Mouse (Mus musculus) frontal cortex, adult (tissue): ENCODE results near the gene Serpini1.
"Not testable (repeated sequence)": the region's sequence is repeated elsewhere in the genome, so short reads cannot be mapped to it uniquely, and the experiment has no call there.

Experiments used
- ATAC-seq: cut with Nextera tagmentation; 2 replicates; pipeline ENCODE4 v1.9.2; 2017; ENCODE audit warnings: mild to moderate bottlenecking, moderate library complexity, mixed read lengths; ENCODE audit not compliant: low TSS enrichment

Gene Serpini1

GRCm38 (mm10) chr3:75635648-75636047 is 78.3 kb downstream of the Serpini1 start:
- no peak for ATAC-seq

GRCm38 (mm10) chr3:75639546-75639945 is 82.2 kb downstream of the Serpini1 start:
- no peak for ATAC-seq

- ATAC-seq, result no peak
These were observed 90.2 kb downstream of the Serpini1 start for GRCm38 (mm10) chr3:75647542-75647941.

GRCm38 (mm10) chr3:75648226-75648625 is 90.9 kb downstream of the Serpini1 start:
- ATAC-seq, result no peak

- not testable (repeated sequence) for ATAC-seq
These were observed 93.2 kb downstream of the Serpini1 start for GRCm38 (mm10) chr3:75650416-75651154.

DNA sequence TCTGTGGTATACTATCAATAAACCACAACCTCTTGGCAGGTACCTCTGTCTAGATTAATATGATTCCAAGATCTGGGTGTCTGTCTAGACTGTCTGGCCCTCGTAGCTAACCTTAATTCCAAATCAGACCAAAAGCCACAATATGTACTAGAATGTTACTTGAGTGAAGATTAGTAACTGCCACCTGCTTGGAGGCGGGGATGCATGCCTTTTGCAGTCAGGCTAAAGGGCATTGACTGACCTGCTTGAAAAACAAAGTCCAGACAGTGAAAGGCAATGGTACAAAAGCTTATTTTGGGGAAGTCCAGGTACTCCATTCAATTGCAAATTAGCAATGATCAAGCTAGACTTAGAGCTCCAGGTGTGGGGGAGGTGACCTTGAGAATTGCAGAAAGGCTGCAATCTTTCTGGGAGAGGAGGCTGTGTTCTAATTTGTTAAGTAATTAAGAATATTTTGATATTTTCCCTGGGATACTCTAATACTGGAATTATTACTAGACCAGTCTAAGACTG is 94.3 kb downstream of the Serpini1 start:
- no peak for ATAC-seq

- not testable (repeated sequence) for ATAC-seq
These were observed 96.6 kb downstream of the Serpini1 start for GRCm38 (mm10) chr3:75653901-75654300.

DNA sequence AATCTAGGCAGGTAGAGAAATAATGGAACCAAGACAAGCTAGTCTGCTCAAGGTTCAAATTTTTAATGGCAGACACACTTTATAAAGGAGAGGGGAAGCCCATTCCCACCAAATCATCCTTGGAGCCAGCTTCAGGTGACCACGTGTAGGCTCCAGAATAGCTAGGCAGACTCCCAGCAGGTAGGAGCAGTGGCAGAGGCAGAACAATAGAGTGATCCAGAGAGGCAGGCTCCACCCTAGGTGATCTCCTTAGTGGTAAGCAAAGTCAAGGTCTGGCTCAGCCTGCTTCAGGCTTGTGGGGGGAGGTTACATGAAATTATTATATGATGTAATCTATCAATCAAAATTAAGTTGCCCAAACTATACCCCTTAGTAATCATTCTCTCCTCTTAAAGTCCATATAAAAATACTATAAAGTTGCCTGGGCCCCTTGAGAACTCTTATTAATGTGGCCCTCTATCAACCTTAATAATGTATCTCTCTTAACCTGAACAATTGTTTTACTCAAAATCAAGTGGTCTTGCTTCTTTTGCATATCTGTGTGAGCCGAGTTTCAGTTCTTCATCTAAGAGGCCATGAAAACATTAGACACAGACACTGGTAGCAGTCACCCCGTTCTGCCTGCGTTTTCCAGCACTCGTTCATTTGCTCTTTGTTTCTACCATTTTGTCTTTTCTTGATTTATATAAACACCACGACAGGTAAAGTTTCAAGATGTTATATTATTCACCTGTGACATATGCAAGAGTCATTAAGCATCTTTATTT is 98.4 kb downstream of the Serpini1 start:
- ATAC-seq, result no peak

GRCm38 (mm10) chr3:75666962-75667361 is 109.6 kb downstream of the Serpini1 start:
- ATAC-seq, result no peak

DNA sequence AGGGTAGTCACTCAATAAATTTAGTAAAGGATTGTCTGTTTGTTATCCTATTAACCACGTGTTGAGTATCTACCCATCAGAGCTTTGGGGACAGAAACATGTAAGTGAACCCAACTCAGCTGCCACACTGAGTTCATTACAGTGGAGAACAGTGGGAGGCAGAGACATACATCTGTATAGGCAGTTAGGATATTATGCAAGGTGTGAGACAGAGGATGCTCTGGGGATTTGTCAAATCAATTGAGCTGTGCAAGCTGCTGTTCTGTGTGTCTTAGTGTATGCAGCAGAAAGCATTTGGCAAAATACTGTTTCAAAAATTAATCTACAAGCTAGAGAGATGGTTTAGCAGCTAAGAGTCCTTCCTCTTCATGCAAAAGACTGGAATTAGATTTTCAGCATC is 113.1 kb downstream of the Serpini1 start:
- ATAC-seq, result peak; percentile 85

GRCm38 (mm10) chr3:75682881-75683280 is 125.5 kb downstream of the Serpini1 start:
- ATAC-seq, result no peak

DNA sequence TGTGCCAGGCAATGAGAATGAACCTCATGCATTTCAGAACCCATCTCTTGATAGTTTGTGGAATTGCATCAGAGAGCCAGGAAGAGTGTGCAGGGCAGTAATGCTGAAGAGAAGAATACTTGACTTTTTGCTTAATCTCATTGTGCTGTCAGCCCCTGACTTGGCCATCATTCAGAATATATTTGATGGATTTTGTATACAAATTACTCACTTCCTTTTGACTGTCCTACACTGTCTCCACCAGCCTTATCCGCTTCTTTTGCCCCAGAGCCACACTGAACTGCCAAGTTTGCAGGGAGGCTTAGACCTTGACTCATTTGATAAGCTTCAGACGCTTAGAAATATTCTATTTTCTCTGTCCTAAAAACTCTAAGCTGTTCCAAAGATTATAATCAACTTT is 129.4 kb downstream of the Serpini1 start:
- no peak for ATAC-seq

GRCm38 (mm10) chr3:75687187-75687825 is 130.0 kb downstream of the Serpini1 start:
- peak; percentile 89 for ATAC-seq

DNA sequence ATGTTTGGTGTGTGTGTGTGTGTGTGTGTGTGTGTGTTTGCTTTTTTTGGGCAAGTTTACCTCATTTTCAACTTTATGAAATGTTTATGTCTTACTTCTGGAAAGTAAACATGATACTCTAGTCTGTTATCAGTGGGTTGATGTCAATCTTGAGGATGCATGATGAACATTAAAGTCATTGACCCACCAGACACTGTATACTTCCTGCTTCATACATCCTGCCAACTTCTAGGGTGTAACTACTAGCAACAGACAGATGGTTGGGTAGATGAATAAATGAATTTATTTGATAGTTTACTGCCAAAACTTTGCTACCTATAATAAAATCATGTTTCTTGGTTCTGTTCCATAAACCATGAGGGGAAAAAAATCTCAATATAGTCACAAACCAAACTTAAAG is 133.0 kb downstream of the Serpini1 start:
- no peak for ATAC-seq

- ATAC-seq, result no peak
These were observed 134.7 kb downstream of the Serpini1 start for GRCm38 (mm10) chr3:75692088-75692487.
